Mouse (Mus musculus) ES-Bruce4 (cell line): ENCODE results near the gene Tmem265. TPM values are rescaled to one million over a fixed set of nuclear protein-coding genes. Genes with fewer than 3 reads are reported as not detected.

Source experiments
- H3K27ac ChIP-seq: 2 replicates; pipeline ENCODE4 v1.5.1; 2012; ENCODE audit warnings: low read length, inconsistent platforms; ENCODE audit not compliant: insufficient read depth
- H3K27me3 ChIP-seq: 2 replicates; pipeline ENCODE4 v1.6.1; 2012; ENCODE audit warnings: mild to moderate bottlenecking, low read length, inconsistent platforms; ENCODE audit not compliant: control insufficient read depth, poor library complexity, insufficient read depth, severe bottlenecking
- H3K36me3 ChIP-seq: 2 replicates; pipeline ENCODE4 v1.6.1; 2012; ENCODE audit warnings: inconsistent platforms, mild to moderate bottlenecking, low read length, moderate library complexity; ENCODE audit not compliant: control insufficient read depth, poor library complexity, insufficient read depth, severe bottlenecking
- H3K4me1 ChIP-seq: one replicate; pipeline ENCODE4 v1.8.1; 2011; ENCODE audit warnings: low read length; ENCODE audit not compliant: control insufficient read depth, insufficient read depth
- H3K4me3 ChIP-seq: 2 replicates; pipeline ENCODE4 v1.5.1; 2011; ENCODE audit warnings: low read depth, mild to moderate bottlenecking, low read length
- H3K9ac ChIP-seq: 2 replicates; pipeline ENCODE4 v1.6.1; 2012; ENCODE audit warnings: low read depth, mild to moderate bottlenecking, inconsistent platforms; ENCODE audit not compliant: poor library complexity, severe bottlenecking
- H3K9me3 ChIP-seq: replicated peaks from 2 replicates; pipeline ENCODE4 v1.6.1; 2012; ENCODE audit warnings: mild to moderate bottlenecking, low read length, inconsistent platforms; ENCODE audit not compliant: control insufficient read depth, poor library complexity, insufficient read depth, severe bottlenecking
- CTCF ChIP-seq: IDR thresholded peaks from one replicate; pipeline ENCODE4 v1.8.1; 2011; ENCODE audit warnings: low read depth, low read length
- EP300 ChIP-seq: IDR thresholded peaks from 2 replicates; pipeline ENCODE4 v1.6.1; 2011; ENCODE audit warnings: low read depth, low read length; ENCODE audit not compliant: insufficient read depth
- POLR2A ChIP-seq: IDR thresholded peaks from one replicate; pipeline ENCODE4 v1.8.1; 2011; ENCODE audit warnings: low read length; ENCODE audit not compliant: insufficient read depth
- polyA plus RNA-seq: library from polyadenylated mRNA; stranded (reverse); fragments of >200 nt; gene quantifications from 2 replicates; pipeline ENCODE4 v1.2.4, GENCODE M21; 2011; ENCODE audit warnings: low read depth; ENCODE audit not compliant: missing spikeins, insufficient read depth, insufficient read length

The Tmem265 gene
- polyA plus RNA-seq, 1 experiment: 2.9 TPM

DNA sequence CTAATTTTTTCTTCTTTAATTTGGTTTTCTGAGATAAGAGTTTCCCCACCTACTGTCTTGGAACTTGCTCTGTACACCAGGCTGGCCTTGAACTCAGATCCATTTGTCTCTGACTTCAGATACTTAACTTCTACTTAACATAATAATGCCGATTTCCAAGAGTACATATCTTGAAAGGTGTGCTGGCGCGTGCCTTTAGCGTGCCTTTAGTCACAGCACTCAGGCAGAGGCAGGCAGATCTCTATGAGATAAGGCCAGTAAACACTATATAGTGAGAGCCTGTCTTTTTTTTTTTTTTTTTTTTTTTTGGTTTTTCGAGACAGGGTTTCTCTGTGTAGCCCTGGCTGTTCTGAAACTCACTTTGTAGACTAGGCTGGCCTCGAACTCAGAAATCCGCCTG lies 44.8 kb upstream of the Tmem265 start:
- Histone ChIP-seq H3K4me3 (no peak overlapping the region), H3K4me1 (peaks cover 2% of the 10 kb centered on the region), H3K9me3 (no peaks in the 10 kb centered on the region), H3K27ac (no peak overlapping the region), H3K36me3 (peaks cover 41% of the 10 kb centered on the region), H3K27me3 (no peaks in the 10 kb centered on the region), H3K9ac (no peak overlapping the region)
- TF ChIP-seq POLR2A (no peak), EP300 (no peak), CTCF (no peak)

DNA sequence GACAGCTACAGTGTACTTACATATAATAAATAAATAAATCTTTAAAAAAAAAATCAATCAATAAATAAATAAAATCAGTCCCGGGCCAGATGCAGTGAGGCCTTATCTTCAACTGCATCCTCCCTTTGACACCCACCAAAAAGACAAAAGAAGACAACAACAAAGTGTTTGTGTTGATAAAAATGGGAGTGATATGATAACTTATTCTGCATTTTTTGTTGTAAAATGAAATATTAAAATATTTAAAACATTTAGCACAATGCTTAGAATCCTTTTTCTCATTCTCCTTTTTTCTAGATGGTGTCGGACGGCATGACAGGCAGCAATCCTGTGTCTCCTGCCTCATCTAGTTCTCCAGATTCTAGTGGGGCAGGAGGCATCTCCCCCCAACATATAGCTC lies 41.9 kb upstream of the Tmem265 start, which contains the start of gene Gm42715:
TSS of gene Gm42715 (plus strand) at position 301 of the 400 bp plus-strand sequence.
- Histone ChIP-seq H3K4me3 (no peak within 1 kb of the TSS), H3K9ac (no peak within 1 kb of the TSS), H3K36me3 (peaks cover 67% of the 10 kb centered on the region), H3K4me1 (no peaks in the 10 kb centered on the region), H3K9me3 (no peaks in the 10 kb centered on the region), H3K27ac (no peak within 1 kb of the TSS), H3K27me3 (no peaks in the 10 kb centered on the region)
- TF ChIP-seq POLR2A: no peak
- TF ChIP-seq CTCF: no peak
- TF ChIP-seq EP300: no peak

DNA sequence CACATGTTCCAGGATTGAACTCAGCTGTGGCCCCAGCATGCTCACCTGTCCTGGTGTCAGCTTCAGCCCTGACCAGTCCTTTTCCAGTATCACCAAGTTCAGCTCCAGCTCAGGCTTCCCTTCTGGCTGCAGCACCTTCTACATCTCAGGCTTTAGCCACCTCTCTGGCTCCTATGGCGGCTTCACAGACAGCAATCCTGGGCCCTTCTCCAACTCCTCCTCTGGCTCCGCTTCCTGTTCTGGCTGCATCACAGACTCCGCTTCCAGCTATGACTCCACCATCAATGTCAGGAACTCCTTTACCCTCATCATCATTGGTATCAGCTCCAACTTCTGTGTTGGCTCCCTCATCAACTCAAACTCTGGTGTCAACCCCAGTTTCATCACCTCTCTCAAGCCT lies 19.5 kb upstream of the Tmem265 start:
- no peak for TF ChIP-seq POLR2A
- TF ChIP-seq CTCF: no peak
- no peak for TF ChIP-seq EP300
- Histone ChIP-seq H3K4me3 (no peak overlapping the region), H3K27ac (no peak overlapping the region), H3K36me3 (peaks cover 88% of the 10 kb centered on the region), H3K9me3 (no peaks in the 10 kb centered on the region), H3K27me3 (no peaks in the 10 kb centered on the region), H3K4me1 (no peaks in the 10 kb centered on the region), H3K9ac (no peak overlapping the region)

DNA sequence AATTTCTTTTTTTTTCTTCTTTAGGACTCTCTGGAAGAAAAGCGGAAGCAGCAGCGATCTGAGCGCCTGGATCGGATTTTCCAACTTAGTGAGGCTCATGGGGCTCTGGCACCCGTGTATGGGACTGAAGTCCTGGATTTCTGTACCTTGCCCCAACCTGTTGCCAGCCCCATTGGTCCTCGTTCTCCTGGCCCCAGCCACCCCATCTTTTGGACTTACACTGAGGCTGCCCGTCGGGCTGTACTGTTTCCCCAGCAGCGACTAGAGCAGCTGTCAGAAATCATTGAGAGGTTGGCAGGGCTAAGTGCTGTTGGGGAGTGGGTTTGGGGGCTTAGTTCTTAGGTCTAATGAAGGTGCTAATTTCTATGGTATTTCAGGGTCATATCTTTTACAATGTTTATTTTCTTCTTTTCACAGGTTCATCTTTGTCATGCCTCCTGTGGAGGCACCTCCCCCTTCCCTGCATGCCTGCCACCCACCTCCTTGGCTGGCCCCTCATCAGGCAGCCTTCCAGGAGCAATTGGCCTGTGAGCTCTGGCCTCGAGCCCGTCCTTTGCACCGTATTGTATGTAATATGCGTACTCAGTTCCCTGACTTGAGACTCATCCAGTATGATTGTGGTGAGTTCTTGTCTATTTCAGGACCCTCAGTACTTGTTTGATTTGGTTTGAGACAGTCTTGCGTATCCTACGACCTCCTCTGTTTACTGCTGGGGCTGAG lies 11.9 kb upstream of the Tmem265 start:
- Histone ChIP-seq H3K9me3 (no peaks in the 10 kb centered on the region), H3K27ac (no peak overlapping the region), H3K4me3 (no peak overlapping the region), H3K36me3 (peaks cover 73% of the 10 kb centered on the region), H3K9ac (no peak overlapping the region), H3K27me3 (no peaks in the 10 kb centered on the region), H3K4me1 (no peaks in the 10 kb centered on the region)
- TF ChIP-seq POLR2A: no peak
- TF ChIP-seq CTCF: no peak
- TF ChIP-seq EP300: no peak

DNA sequence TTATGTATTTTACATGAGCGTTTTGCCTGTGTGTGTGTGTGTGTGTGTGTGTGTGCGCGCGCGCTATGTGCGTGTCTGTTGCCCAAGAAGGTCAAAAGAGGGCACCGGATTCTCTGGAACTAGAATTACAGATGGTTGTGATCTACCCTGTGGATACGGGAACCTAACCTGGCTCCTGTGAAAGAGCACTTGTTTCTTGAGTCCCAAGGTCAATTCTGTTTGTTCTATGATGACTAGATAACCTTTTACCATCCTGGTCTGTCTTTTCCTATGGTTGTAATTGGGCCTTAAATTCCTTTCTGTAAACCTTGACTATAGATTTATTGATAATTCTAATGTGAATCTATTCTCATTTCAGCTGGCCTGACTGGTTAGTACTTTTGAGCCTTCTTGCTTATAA lies 9.6 kb upstream of the Tmem265 start:
- H3K36me3 ChIP-seq: peaks cover 69% of the 10 kb centered on the region

DNA sequence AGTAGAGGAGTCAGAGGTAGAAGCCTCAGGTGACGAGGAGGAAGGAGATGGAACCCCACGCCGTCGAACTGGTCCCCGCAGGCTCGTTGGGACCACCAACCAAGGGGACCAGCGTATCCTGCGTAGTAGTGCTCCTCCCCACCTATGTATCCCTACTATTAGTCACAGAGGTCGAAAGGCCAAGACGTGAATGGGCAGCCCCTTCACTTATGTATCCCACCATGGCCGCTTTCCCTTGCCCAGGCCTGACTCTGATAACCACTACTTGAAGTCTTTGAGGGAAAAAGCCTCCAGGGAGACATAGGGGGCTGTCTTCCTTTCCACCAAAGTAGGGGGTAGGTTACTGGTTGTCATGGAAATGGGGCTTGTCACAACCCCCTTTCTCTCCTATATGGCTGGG lies 610 bp upstream of the Tmem265 start:
- H3K9ac ChIP-seq: no peak overlapping the region
- H3K4me1 ChIP-seq: peaks cover 2% of the 10 kb centered on the region
- H3K9me3 ChIP-seq: no peaks in the 10 kb centered on the region
- H3K27ac ChIP-seq: no peak overlapping the region
- no peak overlapping the region for H3K4me3 ChIP-seq
- peaks cover 25% of the 10 kb centered on the region for H3K36me3 ChIP-seq
- no peak for TF ChIP-seq EP300
- no peak for TF ChIP-seq POLR2A
- TF ChIP-seq CTCF: no peak
- H3K27me3 ChIP-seq: no peaks in the 10 kb centered on the region

More for the DNA sequence above, 9.6 kb upstream of the Tmem265 start:
- Histone ChIP-seq H3K27me3 (no peaks in the 10 kb centered on the region), H3K9me3 (no peaks in the 10 kb centered on the region), H3K27ac (no peak overlapping the region), H3K4me3 (no peak overlapping the region), H3K9ac (no peak overlapping the region), H3K4me1 (no peaks in the 10 kb centered on the region)
- TF ChIP-seq EP300: no peak
- TF ChIP-seq CTCF: no peak
- no peak for TF ChIP-seq POLR2A
